ENCODE assay signal across 20 mouse cellular contexts in the genomic region with DNA sequence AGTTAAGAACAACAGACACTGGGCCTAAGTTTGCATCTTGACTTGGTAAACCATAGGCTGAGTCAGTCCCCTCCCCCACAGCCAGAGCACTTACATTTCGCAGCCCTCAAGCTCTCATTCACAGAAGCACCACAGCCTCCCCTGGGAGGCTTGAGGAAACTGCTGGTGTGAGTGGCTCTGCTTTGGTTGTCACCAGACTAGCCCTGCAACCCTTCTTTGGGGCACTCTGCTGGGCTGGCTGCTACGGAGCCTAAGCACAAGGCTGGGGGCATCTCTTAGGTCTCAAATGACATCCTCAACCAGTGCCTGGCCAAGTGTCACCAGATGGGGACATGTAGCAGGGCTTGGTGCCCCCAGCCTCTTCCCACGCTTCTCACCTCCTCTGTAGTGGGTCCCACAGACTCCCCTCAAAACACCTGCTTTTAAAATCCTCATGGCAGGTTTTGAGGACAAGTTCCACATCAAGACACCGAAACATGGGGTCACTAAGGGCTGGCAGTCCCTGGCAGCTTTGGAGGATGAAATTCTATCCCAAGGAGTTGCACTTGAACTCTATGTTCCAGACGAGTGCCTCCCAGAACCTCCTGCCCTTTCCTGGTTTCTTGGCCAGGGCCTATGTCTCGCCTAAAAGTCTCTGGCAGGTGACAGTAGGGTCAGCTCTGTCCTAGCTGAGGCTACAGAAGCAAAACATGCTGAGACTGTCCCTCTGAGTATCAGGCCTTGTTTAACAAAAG. TPM values are rescaled to one million over a fixed set of nuclear protein-coding genes. Genes with fewer than 3 reads are reported as not detected.
DNase-seq lines count a peak whose midpoint lies in the region; ATAC-seq and TF ChIP-seq lines count a peak whose summit lies in the region.
"Had no signal": no experiment of that assay in that cellular context is flagged by ENCODE, and none has a peak within 500 bp of the region (broad histone marks: within the 10 kb centered on the region; RNA-seq: fewer than 3 reads in every experiment).

No protein-coding gene starts in this region.

- H3K36me3 ChIP-seq in kidney, embryonic 14.5 days (ENCODE audit: control insufficient read depth, insufficient read depth, low read length) = no peaks in the 10 kb centered on the region
- H3K36me3 ChIP-seq in kidney, postnatal 0 days (ENCODE audit: insufficient read depth, low read length) = no peaks in the 10 kb centered on the region
- H3K36me3 ChIP-seq in heart, embryonic 11.5 days (ENCODE audit: control insufficient read depth, insufficient read depth, low read length) = no peaks in the 10 kb centered on the region
- H3K36me3 ChIP-seq: G1E; limb, embryonic 13.5 days; liver, embryonic 13.5 days had no signal

- H3K4me1 ChIP-seq in kidney, embryonic 14.5 days (ENCODE audit: control insufficient read depth, insufficient read depth, low read length) = peaks cover 20% of the 10 kb centered on the region; the same call in 1 of the 2 replicates
- no peaks in the 10 kb centered on the region; the same call in 1 of the 2 replicates for H3K4me1 ChIP-seq in kidney, postnatal 0 days (replicated peaks; ENCODE audit: insufficient read depth, low read length)
- H3K4me1 ChIP-seq in heart, embryonic 11.5 days (ENCODE audit: control insufficient read depth, insufficient read depth, low read length) = no peaks in the 10 kb centered on the region
- H3K4me1 ChIP-seq in lung, adult 2 months (ENCODE audit: control insufficient read depth, insufficient read depth, low read length) = no peaks in the 10 kb centered on the region
- H3K4me1 ChIP-seq: liver, embryonic 13.5 days had no signal

- H3K9me3 ChIP-seq in kidney, embryonic 14.5 days (ENCODE audit: control insufficient read depth, low read length) = no peaks in the 10 kb centered on the region
- no peaks in the 10 kb centered on the region for H3K9me3 ChIP-seq in kidney, postnatal 0 days (replicated peaks; ENCODE audit: low read length)
- no peaks in the 10 kb centered on the region for H3K9me3 ChIP-seq in heart, embryonic 11.5 days (replicated peaks; ENCODE audit: control insufficient read depth, low read length)
- H3K9me3 ChIP-seq: limb, embryonic 13.5 days; liver, embryonic 13.5 days had no signal

- TF ChIP-seq CTCF in kidney, postnatal 0 days (IDR thresholded peaks at IDR 0.05; ENCODE audit: low read depth) = no peak
- no peak for TF ChIP-seq CTCF in lung, adult 2 months (IDR thresholded peaks at IDR 0.05; ENCODE audit: insufficient read depth, low read length)

- no peak overlapping the region for H3K4me3 ChIP-seq in kidney, embryonic 14.5 days (ENCODE audit: low read length)
- H3K4me3 ChIP-seq in kidney, postnatal 0 days (replicated peaks; ENCODE audit: low read depth, low read length) = no peak overlapping the region
- H3K4me3 ChIP-seq in heart, embryonic 11.5 days (ENCODE audit: low read depth, low read length) = no peak overlapping the region
- H3K4me3 ChIP-seq in lung, adult 2 months (replicated peaks; ENCODE audit: extremely low read depth, low read depth, low read length) = no peak overlapping the region
- H3K4me3 ChIP-seq: limb, embryonic 13.5 days; liver, embryonic 13.5 days had no signal

- no peak for TF ChIP-seq POLR2A in lung, adult 2 months (IDR thresholded peaks at IDR 0.05; ENCODE audit: borderline replicate concordance, extremely low read depth, low read depth, low read length)

- DNase-seq in gastrocnemius, adult 18-20 months (ENCODE audit: low spot score) = peak; percentile 79
- no peak for DNase-seq in gastrocnemius, postnatal 14 days
- no peak for DNase-seq in kidney, postnatal 4 days
- peak; percentile 4 for DNase-seq in c-Kit-positive CD71-negative TER-119-negative erythroid progenitor cells, embryonic 14.5 days (ENCODE audit: low read depth)
- peak; percentile 67 for DNase-seq in kidney, postnatal 0 days (ENCODE audit: low spot score)
- no peak for DNase-seq in lung, adult 2 months
- DNase-seq: adrenal gland, postnatal 14 days; cerebellum, adult 18-20 months; cerebellum, postnatal 25 days; heart, postnatal 14 days; liver, embryonic 13.5 days had no signal

- no peaks in the 10 kb centered on the region for H3K27me3 ChIP-seq in kidney, embryonic 14.5 days (ENCODE audit: control insufficient read depth, insufficient read depth, low read length)
- H3K27me3 ChIP-seq in kidney, postnatal 0 days (ENCODE audit: insufficient read depth, low read length) = no peaks in the 10 kb centered on the region
- H3K27me3 ChIP-seq in heart, embryonic 11.5 days (ENCODE audit: control insufficient read depth, insufficient read depth, low read length) = no peaks in the 10 kb centered on the region
- H3K27me3 ChIP-seq: limb, embryonic 13.5 days; liver, embryonic 13.5 days had no signal

- intact Hi-C loops in gastrocnemius, postnatal 14 days (cut with DNase I; ENCODE audit: low total_unique reads) = no loop called here

- ATAC-seq in kidney, embryonic 14.5 days (ENCODE audit: low FRiP score, low TSS enrichment) = peak; percentile 74
- ATAC-seq in kidney, postnatal 0 days (replicated peaks; ENCODE audit: low FRiP score, low read depth) = no peak
- ATAC-seq in heart, embryonic 11.5 days (replicated peaks; ENCODE audit: insufficient number of reproducible peaks, low FRiP score, low TSS enrichment) = no peak
- ATAC-seq: CD4-positive, CD25-positive, alpha-beta regulatory T cell, adult 4 months; forebrain, embryonic 14.5 days had no signal

- H3K27ac ChIP-seq in kidney, embryonic 14.5 days (ENCODE audit: low read depth, low read length) = peak overlapping the region; percentile 32; the same call in 1 of the 2 replicates
- H3K27ac ChIP-seq in kidney, postnatal 0 days = no peak overlapping the region; the same call in 1 of the 2 replicates
- no peak overlapping the region for H3K27ac ChIP-seq in heart, embryonic 11.5 days (ENCODE audit: low read depth, low read length)
- H3K27ac ChIP-seq: hindbrain, embryonic 14.5 days; limb, embryonic 13.5 days; liver, embryonic 13.5 days; macrophage had no signal

- WGBS in kidney, embryonic 14.5 days = 29% methylated on average over 6 of the region's 6 CpGs
- 33% methylated on average over 6 of the region's 6 CpGs for WGBS in kidney, postnatal 0 days
- WGBS in heart, embryonic 11.5 days (ENCODE audit: insufficient replicate concordance) = 55% methylated on average over 6 of the region's 6 CpGs
- WGBS in lung, adult 2 months = 59% methylated on average over 6 of the region's 6 CpGs

- H3K9ac ChIP-seq in kidney, embryonic 14.5 days (ENCODE audit: low read depth, low read length) = no peak overlapping the region
- no peak overlapping the region for H3K9ac ChIP-seq in kidney, postnatal 0 days (ENCODE audit: low read depth, low read length)
- H3K9ac ChIP-seq in heart, embryonic 11.5 days (ENCODE audit: low read depth, low read length) = no peak overlapping the region
- H3K9ac ChIP-seq: hindbrain, embryonic 14.5 days; limb, embryonic 13.5 days; liver, embryonic 13.5 days had no signal

- no peak overlapping the region for H3K4me2 ChIP-seq in kidney, embryonic 14.5 days (replicated peaks; ENCODE audit: low read depth, low read length)
- no peak overlapping the region for H3K4me2 ChIP-seq in kidney, postnatal 0 days (ENCODE audit: low read length)
- no peak overlapping the region for H3K4me2 ChIP-seq in heart, embryonic 11.5 days
- H3K4me2 ChIP-seq: hindbrain, embryonic 14.5 days; limb, embryonic 13.5 days; liver, embryonic 13.5 days; midbrain, embryonic 11.5 days had no signal

RNA-seq across cellular contexts. Expression of gene Prima1, which starts 25.9 kb away (rescaled TPM):
- 10 to 100 TPM in 1 of 2 experiments, 1 to 10 TPM in 1; 9.9 to 29.8 TPM for total RNA-seq in gastrocnemius, adult 18-20 months (2021)
- total RNA-seq in gastrocnemius, postnatal 14 days (2021) = 10 to 100 TPM in 1 of 2 experiments, 1 to 10 TPM in 1; 2.3 to 14.0 TPM
- polyA plus RNA-seq in kidney, embryonic 14.5 days (2014; fragmentation: Nextera tagmentation; extraction: Ambion mirVana) = 0.21 and 0.49 TPM in 2 replicates
- 0.42 and 0.70 TPM in 2 replicates for polyA plus RNA-seq in kidney, postnatal 0 days (2015; fragmentation: Nextera tagmentation; extraction: Ambion mirVana)
- polyA plus RNA-seq in heart, embryonic 11.5 days (2014; fragmentation: Nextera tagmentation; extraction: Ambion mirVana) = 0.19 and 0.41 TPM in 2 replicates
- 0.70 and 1.0 TPM in 2 replicates for polyA plus RNA-seq in lung, adult 2 months (2012; rRNA removed)
- total RNA-seq: G1E had no signal
- polyA plus RNA-seq: CD4-positive, CD25-positive, alpha-beta regulatory T cell, adult 4 months; G1E; liver, embryonic 13.5 days; macrophage had no signal

Comparison
In these comparisons a context has a peak if more than half of its experiments do, and no peak if none do; other contexts are left out.
1. DNase-seq: peak in gastrocnemius, adult 18-20 months (single experiment), c-Kit-positive CD71-negative TER-119-negative erythroid progenitor cells, embryonic 14.5 days (single experiment) and kidney, postnatal 0 days (single experiment); none in gastrocnemius, postnatal 14 days (single experiment), kidney, postnatal 4 days (0 of 2) and lung, adult 2 months (single experiment).